ENCODE assay signal across 26 mouse cellular contexts in the genomic region with DNA sequence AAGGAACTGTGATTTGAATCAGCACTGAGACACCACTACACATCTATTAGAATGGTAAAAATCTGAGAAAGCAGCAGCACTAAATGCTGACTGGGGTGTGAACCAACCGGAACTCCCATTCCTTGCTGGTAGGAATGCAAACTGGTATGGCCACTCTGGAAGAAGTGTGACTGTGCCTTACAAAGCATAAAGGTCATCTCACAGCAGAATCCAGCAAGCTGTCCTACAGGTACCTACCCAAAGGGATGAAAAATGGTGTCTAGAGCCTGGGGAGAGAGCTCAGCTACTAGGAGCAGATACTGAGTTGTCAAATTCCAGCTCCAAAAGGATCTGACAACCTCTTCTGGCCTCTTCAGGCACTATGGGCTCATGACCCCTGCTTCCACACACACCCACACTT. TPM values are rescaled to one million over a fixed set of nuclear protein-coding genes. Genes with fewer than 3 reads are reported as not detected.
A peak's percentile ranks its signal among the peaks of the same experiment; 100 is the strongest.
DNase-seq lines count a peak whose midpoint lies in the region; ATAC-seq lines count a peak whose summit lies in the region.
"Had no signal": no experiment of that assay in that cellular context is flagged by ENCODE, and none has a peak within 500 bp of the region (broad histone marks: within the 10 kb centered on the region; RNA-seq: fewer than 3 reads in every experiment).

No protein-coding gene starts in this region.

- no peaks in the 10 kb centered on the region for H3K36me3 ChIP-seq in intestine, embryonic 15.5 days
- H3K36me3 ChIP-seq in intestine, embryonic 16.5 days (ENCODE audit: control insufficient read depth, insufficient read depth, low read length), result no peaks in the 10 kb centered on the region
- H3K36me3 ChIP-seq: embryonic facial prominence, embryonic 13.5 days; embryonic facial prominence, embryonic 15.5 days; forebrain, embryonic 10.5 days; forebrain, embryonic 12.5 days; G1E had no signal

- H3K4me2 ChIP-seq in intestine, embryonic 15.5 days (replicated peaks), result no peak overlapping the region
- H3K4me2 ChIP-seq in intestine, embryonic 16.5 days (ENCODE audit: low read depth, low read length), result no peak overlapping the region
- H3K4me2 ChIP-seq: embryonic facial prominence, embryonic 13.5 days; embryonic facial prominence, embryonic 15.5 days; forebrain, embryonic 12.5 days had no signal

- H3K9me3 ChIP-seq in intestine, embryonic 15.5 days, result no peaks in the 10 kb centered on the region
- no peaks in the 10 kb centered on the region for H3K9me3 ChIP-seq in intestine, embryonic 16.5 days (ENCODE audit: control insufficient read depth, low read length)
- H3K9me3 ChIP-seq: embryonic facial prominence, embryonic 13.5 days; embryonic facial prominence, embryonic 15.5 days; forebrain, embryonic 10.5 days; forebrain, embryonic 12.5 days; G1E had no signal

- ATAC-seq in intestine, embryonic 15.5 days, result 0 out of 2 replicates have a peak, but pooled peaks have one; percentile 42
- ATAC-seq in intestine, embryonic 16.5 days, result no peak
- ATAC-seq: activated CD4-positive, CD25-positive, alpha-beta regulatory T cell, adult 4 months; CD4-positive, CD25-positive, alpha-beta regulatory T cell, adult 4 months; forebrain, embryonic 14.5 days; forebrain, embryonic 16.5 days; Patski had no signal

- no peak overlapping the region for H3K27ac ChIP-seq in intestine, embryonic 15.5 days
- H3K27ac ChIP-seq in intestine, embryonic 16.5 days (ENCODE audit: low read length), result no peak overlapping the region
- H3K27ac ChIP-seq: embryonic facial prominence, embryonic 13.5 days; embryonic facial prominence, embryonic 15.5 days; forebrain, embryonic 10.5 days; forebrain, embryonic 12.5 days had no signal

- H3K4me3 ChIP-seq in intestine, embryonic 15.5 days (replicated peaks), result no peak overlapping the region
- H3K4me3 ChIP-seq in intestine, embryonic 16.5 days (ENCODE audit: low read length), result no peak overlapping the region
- H3K4me3 ChIP-seq: embryonic facial prominence, embryonic 13.5 days; embryonic facial prominence, embryonic 15.5 days; erythroblast, embryonic 14.5 days; forebrain, embryonic 10.5 days; forebrain, embryonic 12.5 days had no signal

- H3K9ac ChIP-seq in intestine, embryonic 15.5 days, result no peak overlapping the region
- H3K9ac ChIP-seq in intestine, embryonic 16.5 days (ENCODE audit: low read depth, low read length), result no peak overlapping the region
- H3K9ac ChIP-seq: embryonic facial prominence, embryonic 13.5 days; embryonic facial prominence, embryonic 15.5 days; forebrain, embryonic 12.5 days had no signal

- H3K4me1 ChIP-seq in intestine, embryonic 15.5 days (replicated peaks), result no peaks in the 10 kb centered on the region
- H3K4me1 ChIP-seq in intestine, embryonic 16.5 days (ENCODE audit: control insufficient read depth, insufficient read depth, low read length), result no peaks in the 10 kb centered on the region
- H3K4me1 ChIP-seq: embryonic facial prominence, embryonic 15.5 days had no signal

- H3K27me3 ChIP-seq in intestine, embryonic 15.5 days (replicated peaks), result no peaks in the 10 kb centered on the region
- no peaks in the 10 kb centered on the region for H3K27me3 ChIP-seq in intestine, embryonic 16.5 days (replicated peaks; ENCODE audit: control insufficient read depth, insufficient read depth, low read length)
- H3K27me3 ChIP-seq: Patski had no signal

- 70% methylated on average over 1 of the region's 1 CpGs for WGBS in intestine, embryonic 15.5 days
- WGBS in intestine, embryonic 16.5 days, result 64% methylated on average over 1 of the region's 1 CpGs

- DNase-seq in urinary bladder, postnatal 14 days (ENCODE audit: low spot score), result peak; percentile 27
- no peak for DNase-seq in urinary bladder, postnatal 36 days (ENCODE audit: low spot score in 2 of 2)
- DNase-seq in right cerebral cortex, adult 2 months (ENCODE audit: low spot score in 2 of 2), result no peak
- DNase-seq: adrenal gland, adult 8-10 months; adrenal gland, postnatal 14 days; B cell, adult 2 months; cerebellum, adult 11 months; cerebellum, adult 18-20 months; cerebellum, adult 8-10 months; cerebellum, adult 9-11 months; cerebellum, postnatal 14 days; cerebellum, postnatal 36 days; embryo, embryonic 11 days had no signal

RNA-seq across cellular contexts. Expression of gene Mansc1, which starts 5.7 kb away (rescaled TPM):
- polyA plus RNA-seq in intestine, embryonic 15.5 days (2015; fragmentation: Nextera tagmentation; extraction: Ambion mirVana), result 6.4 and 6.9 TPM in 2 replicates
- polyA plus RNA-seq in intestine, embryonic 16.5 days (2015; fragmentation: Nextera tagmentation; extraction: Ambion mirVana), result 6.2 and 7.6 TPM in 2 replicates
- polyA plus RNA-seq: erythroblast, embryonic 14.5 days; G1E; Patski had no signal

RNA-seq across cellular contexts. Expression of gene Borcs5, which starts 12.7 kb away (rescaled TPM):
- 15.4 and 16.8 TPM in 2 replicates for polyA plus RNA-seq in intestine, embryonic 15.5 days (2015; fragmentation: Nextera tagmentation; extraction: Ambion mirVana)
- polyA plus RNA-seq in intestine, embryonic 16.5 days (2015; fragmentation: Nextera tagmentation; extraction: Ambion mirVana), result 16.3 and 17.6 TPM in 2 replicates

RNA-seq across cellular contexts. Expression of gene Lrp6, which starts 59.8 kb away (rescaled TPM):
- 25.4 and 25.5 TPM in 2 replicates for polyA plus RNA-seq in intestine, embryonic 15.5 days (2015; fragmentation: Nextera tagmentation; extraction: Ambion mirVana)
- 11.9 and 19.6 TPM in 2 replicates for polyA plus RNA-seq in intestine, embryonic 16.5 days (2015; fragmentation: Nextera tagmentation; extraction: Ambion mirVana)
